Mouse (Mus musculus): ENCODE measurements around the gene Zfp706. TPM values are rescaled to one million over a fixed set of nuclear protein-coding genes. Genes with fewer than 3 reads are reported as not detected.

Zfp706 gene
- total RNA-seq, 2 experiments from 2014 or later = 167 to 183 TPM

DNA sequence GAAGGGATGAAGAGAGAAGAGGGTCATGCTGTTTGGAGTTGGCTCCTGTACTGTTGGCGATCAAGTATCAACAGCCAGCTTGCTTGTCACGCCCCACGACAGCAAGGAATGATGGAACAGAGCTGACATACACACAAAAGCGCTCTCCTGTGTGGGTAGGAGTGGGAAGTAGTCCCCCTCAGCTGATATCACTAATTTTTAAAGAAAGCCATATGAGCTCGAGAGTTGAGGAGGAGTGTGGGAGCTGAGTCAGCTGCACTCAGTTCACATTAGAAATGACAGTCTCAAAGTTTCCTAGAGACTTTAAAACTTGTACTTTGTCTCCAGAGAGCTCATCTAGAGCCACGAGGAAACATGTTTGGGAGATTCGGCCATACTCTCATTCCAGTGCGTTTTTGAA is 29.8 kb downstream of the Zfp706 start:
- DNase-seq = no peak

GRCm38 (mm10) chr15:36975690-36976089 is 31.9 kb downstream of the Zfp706 start:
- no peak for DNase-seq

- no peak for DNase-seq
These were observed 32.3 kb downstream of the Zfp706 start for GRCm38 (mm10) chr15:36975256-36975620.

DNA sequence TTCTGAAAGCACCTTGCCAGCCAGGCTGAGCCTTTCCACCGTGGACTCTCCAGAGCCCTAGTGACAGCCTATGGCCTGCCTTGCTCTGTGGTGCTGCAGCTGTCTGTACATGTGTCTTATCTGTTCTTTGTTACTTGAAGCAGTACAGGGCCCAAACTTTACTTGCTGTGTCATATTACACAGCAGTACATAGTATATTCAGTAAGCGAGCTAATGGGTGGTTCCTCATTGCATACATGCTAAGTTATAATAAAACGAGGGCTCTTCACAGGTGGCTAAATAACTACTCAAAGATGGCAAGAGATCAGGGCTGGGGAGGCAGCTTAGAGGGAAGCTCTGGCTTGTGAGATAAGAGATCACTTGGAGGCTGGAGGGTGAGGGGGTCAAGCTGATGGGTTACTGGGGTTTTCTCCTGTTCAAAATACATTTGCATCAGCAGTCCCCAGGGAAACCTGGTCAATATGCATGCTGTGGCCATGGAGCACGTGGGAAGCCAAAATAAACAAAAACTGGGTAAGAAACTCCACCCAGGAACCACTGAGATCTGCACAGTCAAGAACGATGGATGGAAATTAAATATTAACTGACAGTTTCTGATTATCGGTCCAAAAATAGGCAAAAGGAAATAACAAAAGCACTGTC is 32.8 kb downstream of the Zfp706 start:
- DNase-seq = no peak

- DNase-seq = no peak
These were observed 33.9 kb downstream of the Zfp706 start for GRCm38 (mm10) chr15:36973714-36974113.

GRCm38 (mm10) chr15:36973290-36973689 is 34.3 kb downstream of the Zfp706 start:
- no peak for DNase-seq

GRCm38 (mm10) chr15:36969794-36970193 is 37.8 kb downstream of the Zfp706 start:
- DNase-seq = no peak

- DNase-seq = no peak
These were observed 39.3 kb downstream of the Zfp706 start for GRCm38 (mm10) chr15:36968295-36968694.

- no peak for DNase-seq
These were observed 40.0 kb downstream of the Zfp706 start for GRCm38 (mm10) chr15:36967381-36968211.

- DNase-seq = no peak
These were observed 40.6 kb downstream of the Zfp706 start for GRCm38 (mm10) chr15:36966940-36967339.

- DNase-seq = peak; percentile 45
These were observed 41.1 kb downstream of the Zfp706 start for GRCm38 (mm10) chr15:36966466-36966865.

- DNase-seq = no peak
These were observed 41.8 kb downstream of the Zfp706 start for GRCm38 (mm10) chr15:36965743-36966142.

DNA sequence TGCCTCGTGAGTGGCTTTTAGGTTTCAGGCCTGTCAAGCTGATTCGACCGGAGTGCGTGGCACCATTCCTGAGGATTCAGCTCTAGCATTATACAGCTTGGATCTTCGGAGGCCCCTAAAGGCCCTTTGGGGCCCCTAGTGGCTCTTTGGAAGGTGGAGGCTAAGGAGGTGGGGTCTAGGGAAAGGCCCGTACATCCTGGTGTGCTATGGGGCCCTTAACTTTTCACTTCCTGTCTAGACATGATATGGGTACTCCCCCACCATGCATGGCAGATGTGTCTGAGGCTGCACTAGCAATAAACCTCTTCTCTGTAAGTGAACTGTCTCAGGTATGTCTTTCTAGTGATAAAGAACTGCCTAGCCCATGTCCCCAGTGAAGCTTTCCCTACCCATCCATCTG is 44.6 kb downstream of the Zfp706 start:
- no peak for DNase-seq

DNA sequence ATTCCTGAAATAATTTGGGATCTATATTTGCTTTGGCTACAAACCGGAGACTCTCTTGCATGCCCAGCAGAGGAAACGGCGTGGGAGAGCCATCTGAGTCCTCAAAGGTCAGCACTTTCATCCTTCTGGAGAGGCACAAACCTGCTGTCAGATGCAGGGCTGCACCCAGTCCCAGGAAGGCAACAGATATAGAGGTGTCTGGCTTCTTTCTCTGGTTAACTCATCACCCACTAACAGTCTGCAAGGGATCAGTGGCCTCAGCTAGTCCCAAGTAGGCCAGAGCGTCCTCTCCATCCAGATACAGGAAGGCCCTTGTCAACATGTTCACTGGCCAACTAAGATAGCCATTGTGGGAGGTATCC is 46.7 kb downstream of the Zfp706 start:
- DNase-seq = no peak

DNA sequence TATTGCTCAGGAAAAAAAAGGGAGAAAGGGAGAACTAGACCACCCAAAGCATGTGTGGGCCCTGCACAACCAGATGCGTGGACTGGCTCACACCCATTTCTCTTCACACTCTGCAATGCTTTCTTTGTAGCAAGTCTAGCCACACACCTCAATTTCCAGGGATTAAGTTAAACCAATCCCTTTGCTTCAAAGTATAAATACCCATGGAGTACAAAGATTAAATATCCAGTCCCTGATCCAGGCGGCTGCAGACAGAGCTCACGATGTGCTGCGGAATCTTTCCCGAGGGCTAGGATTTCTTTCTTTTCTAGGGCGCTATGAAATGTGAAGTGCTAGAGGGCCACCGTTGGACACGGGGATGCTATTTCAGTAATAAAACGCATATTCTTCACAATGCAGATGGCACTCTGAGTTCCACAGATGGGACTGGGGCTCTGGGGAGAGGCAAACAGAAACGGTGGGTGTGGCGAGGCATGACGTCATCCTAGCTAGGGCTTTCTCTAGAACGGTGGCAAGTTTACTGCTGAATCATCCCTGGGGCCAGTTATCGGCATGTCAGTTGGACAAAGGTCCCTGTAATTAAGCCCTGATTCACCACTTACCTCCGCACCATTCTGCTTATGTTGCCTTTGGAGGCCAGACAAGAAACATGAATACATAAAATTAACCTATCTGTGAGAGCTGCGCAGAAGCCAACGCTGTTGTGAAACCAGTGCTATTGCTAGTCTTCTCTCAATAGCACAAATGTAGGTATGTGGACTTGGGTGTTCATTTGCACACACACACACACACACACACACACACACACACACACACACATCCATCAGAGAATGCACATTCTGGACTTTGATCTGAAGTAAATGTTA is 47.3 kb downstream of the Zfp706 start:
- peak; percentile 41 for DNase-seq

GRCm38 (mm10) chr15:36956221-36956620 is 51.4 kb downstream of the Zfp706 start:
- DNase-seq = no peak

- no peak for DNase-seq
These were observed 57.3 kb downstream of the Zfp706 start for GRCm38 (mm10) chr15:36950258-36950657.

- no peak for DNase-seq
These were observed 58.6 kb downstream of the Zfp706 start for GRCm38 (mm10) chr15:36948866-36949546.
